Mouse (Mus musculus): ENCODE data around the gene Usp43. TPM values are rescaled to one million over a fixed set of nuclear protein-coding genes. Genes with fewer than 3 reads are reported as not detected.

Gene Usp43
- polyA plus RNA-seq, 1 experiment from 2014 or later: 0.51 TPM

Other genes starting within 250 kb of the Usp43 start
- not detected in 2 replicates for gene Rcvrn, start 226.8 kb downstream of the Usp43 start, polyA plus RNA-seq (2015; fragmentation: Nextera tagmentation; extraction: Ambion mirVana)
- 0.05 TPM in 1 of 2 replicates, not detected in the other for gene Glp2r, start 151.0 kb downstream of the Usp43 start, polyA plus RNA-seq (2015; fragmentation: Nextera tagmentation; extraction: Ambion mirVana)
- not detected in 2 replicates for gene Gsg1l2, start 147.5 kb downstream of the Usp43 start, polyA plus RNA-seq (2015; fragmentation: Nextera tagmentation; extraction: Ambion mirVana)
- 5.4 and 5.7 TPM in 2 replicates for gene Dhrs7c, start 124.0 kb downstream of the Usp43 start, polyA plus RNA-seq (2015; fragmentation: Nextera tagmentation; extraction: Ambion mirVana)
- 0.76 and 1.0 TPM in 2 replicates for gene Cfap52, start 43.5 kb upstream of the Usp43 start, polyA plus RNA-seq (2015; fragmentation: Nextera tagmentation; extraction: Ambion mirVana)
- 58.3 and 59.4 TPM in 2 replicates for gene Stx8, start 44.0 kb upstream of the Usp43 start, polyA plus RNA-seq (2015; fragmentation: Nextera tagmentation; extraction: Ambion mirVana)